Mouse (Mus musculus): ENCODE results near the gene Efna5.

DNA sequence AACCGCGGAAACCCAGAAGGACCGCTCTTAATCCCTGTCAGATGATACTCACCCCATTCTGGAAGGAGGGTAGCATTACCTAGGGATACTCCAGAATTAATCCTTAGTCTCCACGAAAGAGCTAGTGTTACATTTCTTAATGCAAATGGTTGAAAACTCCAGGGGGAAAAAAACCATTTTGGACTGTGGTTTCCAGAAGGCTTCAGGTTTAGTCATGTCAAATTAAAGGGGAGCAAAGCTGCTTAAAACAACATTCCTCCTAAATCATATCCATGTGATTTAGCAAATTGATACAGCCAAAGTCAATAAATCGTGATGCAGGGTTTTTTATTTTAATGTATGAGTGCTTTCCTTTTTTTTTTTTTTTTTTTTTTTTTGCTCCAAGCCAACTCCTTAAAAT is 35.5 kb downstream of the Efna5 start:
- no peak for TF ChIP-seq CTCF (IDR thresholded peaks at IDR 0.05; ENCODE audit: extremely low read depth, insufficient read length, insufficient replicate concordance, low read depth, low read length)
- no peak for TF ChIP-seq POLR2A (IDR thresholded peaks at IDR 0.05; ENCODE audit: low read depth, low read length)
